Mouse (Mus musculus): ENCODE data around the gene Nhsl1. TPM values are rescaled to one million over a fixed set of nuclear protein-coding genes. Genes with fewer than 3 reads are reported as not detected.

Nhsl1 gene
- polyA plus RNA-seq, 1 experiment from 2014 or later, result 16.7 TPM

- ATAC-seq (replicated peaks; ENCODE audit: low FRiP score), result no peak
- H3K4me1 ChIP-seq (replicated peaks; ENCODE audit: control insufficient read depth, insufficient read depth, low read length), result no peaks in the 10 kb centered on the region
- H3K9me3 ChIP-seq (ENCODE audit: control insufficient read depth, low read length), result no peaks in the 10 kb centered on the region
- no peak for DNase-seq (ENCODE audit: low spot score)
- no peak overlapping the region for H3K4me2 ChIP-seq (ENCODE audit: low read depth, low read length, severe bottlenecking)
- no peaks in the 10 kb centered on the region for H3K36me3 ChIP-seq (ENCODE audit: control insufficient read depth, insufficient read depth, low read length)
- no peaks in the 10 kb centered on the region for H3K27me3 ChIP-seq (ENCODE audit: control insufficient read depth, insufficient read depth, low read length)
- 94% methylated on average over 3 of the region's 3 CpGs for WGBS
- no peak overlapping the region for H3K9ac ChIP-seq (ENCODE audit: low read length)
- H3K27ac ChIP-seq (ENCODE audit: low read depth, low read length), result no peak overlapping the region
- H3K4me3 ChIP-seq (ENCODE audit: low read depth, low read length), result no peak overlapping the region
These were observed 160.5 kb downstream of the Nhsl1 start for GRCm38 (mm10) chr10:18479285-18479684.

GRCm38 (mm10) chr10:18480836-18481235 is 162.1 kb downstream of the Nhsl1 start:
- no peaks in the 10 kb centered on the region for H3K9me3 ChIP-seq (ENCODE audit: control insufficient read depth, low read length)
- H3K4me1 ChIP-seq (replicated peaks; ENCODE audit: control insufficient read depth, insufficient read depth, low read length), result no peaks in the 10 kb centered on the region
- H3K27ac ChIP-seq (ENCODE audit: low read depth, low read length), result no peak overlapping the region
- no peaks in the 10 kb centered on the region for H3K27me3 ChIP-seq (ENCODE audit: control insufficient read depth, insufficient read depth, low read length)
- 92% methylated on average over 10 of the region's 10 CpGs for WGBS
- no peak overlapping the region for H3K9ac ChIP-seq (ENCODE audit: low read length)
- no peak overlapping the region for H3K4me2 ChIP-seq (ENCODE audit: low read depth, low read length, severe bottlenecking)
- H3K36me3 ChIP-seq (ENCODE audit: control insufficient read depth, insufficient read depth, low read length), result no peaks in the 10 kb centered on the region
- no peak overlapping the region for H3K4me3 ChIP-seq (ENCODE audit: low read depth, low read length)
- DNase-seq (ENCODE audit: low spot score) (no peak), ATAC-seq (replicated peaks; ENCODE audit: low FRiP score) (no peak)

- Histone ChIP-seq H3K4me2 (ENCODE audit: low read depth, low read length, severe bottlenecking) (no peak overlapping the region), H3K27ac (ENCODE audit: low read depth, low read length) (no peak overlapping the region), H3K27me3 (ENCODE audit: control insufficient read depth, insufficient read depth, low read length) (no peaks in the 10 kb centered on the region), H3K4me1 (replicated peaks; ENCODE audit: control insufficient read depth, insufficient read depth, low read length) (no peaks in the 10 kb centered on the region), H3K9me3 (ENCODE audit: control insufficient read depth, low read length) (no peaks in the 10 kb centered on the region), H3K36me3 (ENCODE audit: control insufficient read depth, insufficient read depth, low read length) (no peaks in the 10 kb centered on the region), H3K4me3 (ENCODE audit: low read depth, low read length) (no peak overlapping the region), H3K9ac (ENCODE audit: low read length) (no peak overlapping the region)
- ATAC-seq (replicated peaks; ENCODE audit: low FRiP score) (no peak), DNase-seq (ENCODE audit: low spot score) (peak; percentile 18)
- 25% methylated on average over 4 of the region's 4 CpGs for WGBS
These were observed 163.9 kb downstream of the Nhsl1 start for GRCm38 (mm10) chr10:18482558-18483141.

- Histone ChIP-seq H3K4me2 (ENCODE audit: low read depth, low read length, severe bottlenecking) (no peak overlapping the region), H3K4me3 (ENCODE audit: low read depth, low read length) (no peak overlapping the region), H3K4me1 (replicated peaks; ENCODE audit: control insufficient read depth, insufficient read depth, low read length) (no peaks in the 10 kb centered on the region), H3K27me3 (ENCODE audit: control insufficient read depth, insufficient read depth, low read length) (no peaks in the 10 kb centered on the region), H3K36me3 (ENCODE audit: control insufficient read depth, insufficient read depth, low read length) (no peaks in the 10 kb centered on the region), H3K27ac (ENCODE audit: low read depth, low read length) (no peak overlapping the region), H3K9me3 (ENCODE audit: control insufficient read depth, low read length) (no peaks in the 10 kb centered on the region), H3K9ac (ENCODE audit: low read length) (no peak overlapping the region)
- no peak for ATAC-seq (replicated peaks; ENCODE audit: low FRiP score)
- WGBS, result 90% methylated on average over 3 of the region's 3 CpGs
- no peak for DNase-seq (ENCODE audit: low spot score)
These were observed 164.9 kb downstream of the Nhsl1 start for GRCm38 (mm10) chr10:18483658-18484057.

GRCm38 (mm10) chr10:18484731-18485130 is 165.9 kb downstream of the Nhsl1 start:
- no peak overlapping the region for H3K27ac ChIP-seq (ENCODE audit: low read depth, low read length)
- no peaks in the 10 kb centered on the region for H3K36me3 ChIP-seq (ENCODE audit: control insufficient read depth, insufficient read depth, low read length)
- H3K4me1 ChIP-seq (replicated peaks; ENCODE audit: control insufficient read depth, insufficient read depth, low read length), result no peaks in the 10 kb centered on the region
- DNase-seq (ENCODE audit: low spot score) (no peak), ATAC-seq (replicated peaks; ENCODE audit: low FRiP score) (no peak)
- no peaks in the 10 kb centered on the region for H3K27me3 ChIP-seq (ENCODE audit: control insufficient read depth, insufficient read depth, low read length)
- WGBS, result 92% methylated on average over 5 of the region's 5 CpGs
- H3K9me3 ChIP-seq (ENCODE audit: control insufficient read depth, low read length), result no peaks in the 10 kb centered on the region
- H3K4me3 ChIP-seq (ENCODE audit: low read depth, low read length), result no peak overlapping the region
- H3K9ac ChIP-seq (ENCODE audit: low read length), result no peak overlapping the region
- no peak overlapping the region for H3K4me2 ChIP-seq (ENCODE audit: low read depth, low read length, severe bottlenecking)

GRCm38 (mm10) chr10:18488239-18488803 is 169.5 kb downstream of the Nhsl1 start:
- no peak overlapping the region for H3K27ac ChIP-seq (ENCODE audit: low read depth, low read length)
- H3K9me3 ChIP-seq (ENCODE audit: control insufficient read depth, low read length), result no peaks in the 10 kb centered on the region
- H3K4me1 ChIP-seq (replicated peaks; ENCODE audit: control insufficient read depth, insufficient read depth, low read length), result no peaks in the 10 kb centered on the region
- H3K27me3 ChIP-seq (ENCODE audit: control insufficient read depth, insufficient read depth, low read length), result no peaks in the 10 kb centered on the region
- 88% methylated on average over 7 of the region's 7 CpGs for WGBS
- H3K9ac ChIP-seq (ENCODE audit: low read length), result no peak overlapping the region
- no peaks in the 10 kb centered on the region for H3K36me3 ChIP-seq (ENCODE audit: control insufficient read depth, insufficient read depth, low read length)
- no peak for DNase-seq (ENCODE audit: low spot score)
- no peak overlapping the region for H3K4me3 ChIP-seq (ENCODE audit: low read depth, low read length)
- no peak for ATAC-seq (replicated peaks; ENCODE audit: low FRiP score)
- H3K4me2 ChIP-seq (ENCODE audit: low read depth, low read length, severe bottlenecking), result no peak overlapping the region

- DNase-seq (ENCODE audit: low spot score) (no peak), ATAC-seq (replicated peaks; ENCODE audit: low FRiP score) (no peak)
- Histone ChIP-seq H3K36me3 (ENCODE audit: control insufficient read depth, insufficient read depth, low read length) (no peaks in the 10 kb centered on the region), H3K9ac (ENCODE audit: low read length) (no peak overlapping the region), H3K9me3 (ENCODE audit: control insufficient read depth, low read length) (no peaks in the 10 kb centered on the region), H3K27ac (ENCODE audit: low read depth, low read length) (no peak overlapping the region), H3K27me3 (ENCODE audit: control insufficient read depth, insufficient read depth, low read length) (no peaks in the 10 kb centered on the region), H3K4me3 (ENCODE audit: low read depth, low read length) (no peak overlapping the region), H3K4me1 (replicated peaks; ENCODE audit: control insufficient read depth, insufficient read depth, low read length) (peaks cover 2% of the 10 kb centered on the region; the same call in 1 of the 2 replicates), H3K4me2 (ENCODE audit: low read depth, low read length, severe bottlenecking) (no peak overlapping the region)
- 91% methylated on average over 10 of the region's 10 CpGs for WGBS
These were observed 171.2 kb downstream of the Nhsl1 start for GRCm38 (mm10) chr10:18489936-18490335.

- Histone ChIP-seq H3K27me3 (ENCODE audit: control insufficient read depth, insufficient read depth, low read length) (no peaks in the 10 kb centered on the region), H3K4me1 (replicated peaks; ENCODE audit: control insufficient read depth, insufficient read depth, low read length) (peaks cover 2% of the 10 kb centered on the region; the same call in 1 of the 2 replicates), H3K27ac (ENCODE audit: low read depth, low read length) (no peak overlapping the region), H3K36me3 (ENCODE audit: control insufficient read depth, insufficient read depth, low read length) (no peaks in the 10 kb centered on the region), H3K4me3 (ENCODE audit: low read depth, low read length) (no peak overlapping the region), H3K4me2 (ENCODE audit: low read depth, low read length, severe bottlenecking) (no peak overlapping the region), H3K9me3 (ENCODE audit: control insufficient read depth, low read length) (no peaks in the 10 kb centered on the region), H3K9ac (ENCODE audit: low read length) (no peak overlapping the region)
- ATAC-seq (replicated peaks; ENCODE audit: low FRiP score) (no peak), DNase-seq (ENCODE audit: low spot score) (no peak)
- WGBS, result 84% methylated on average over 4 of the region's 4 CpGs
These were observed 173.2 kb downstream of the Nhsl1 start for GRCm38 (mm10) chr10:18491952-18492351.

Measured in forebrain, embryonic 11.5 days (tissue).